ENCODE assay signal across 14 mouse cellular contexts in the genomic region with DNA sequence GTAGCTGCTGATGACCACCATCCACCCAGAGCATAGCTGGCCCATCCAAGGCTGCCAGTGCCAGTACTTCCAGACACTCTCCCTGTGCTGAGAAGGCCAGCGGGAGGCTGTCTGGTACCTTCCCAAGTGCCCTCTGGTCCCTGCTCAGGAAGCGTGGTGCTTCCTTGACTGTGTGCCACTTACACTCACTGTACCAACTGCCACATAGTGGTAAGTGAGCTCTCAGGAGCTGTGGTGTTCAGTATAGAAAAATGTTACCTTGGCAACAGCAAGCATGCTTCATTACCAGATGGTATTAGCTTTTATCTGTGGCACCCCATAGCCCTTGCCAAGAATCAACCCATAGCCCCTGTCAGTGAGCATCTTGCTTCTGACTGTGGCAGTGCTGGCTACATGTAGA.
DNase-seq lines count a peak whose midpoint lies in the region; ATAC-seq lines count a peak whose summit lies in the region.
"Had no signal": no experiment of that assay in that cellular context is flagged by ENCODE, and none has a peak within 500 bp of the region (broad histone marks: within the 10 kb centered on the region; RNA-seq: fewer than 3 reads in every experiment).

No protein-coding gene starts in this region.

- no peaks in the 10 kb centered on the region for H3K27me3 ChIP-seq in kidney, embryonic 14.5 days (ENCODE audit: control insufficient read depth, insufficient read depth, low read length)
- H3K27me3 ChIP-seq: limb, embryonic 15.5 days; lung, embryonic 15.5 days; Patski had no signal

- no peak overlapping the region for H3K27ac ChIP-seq in kidney, embryonic 14.5 days (ENCODE audit: low read depth, low read length)
- H3K27ac ChIP-seq: limb, embryonic 15.5 days; lung, embryonic 15.5 days had no signal

- H3K36me3 ChIP-seq in kidney, embryonic 14.5 days (ENCODE audit: control insufficient read depth, insufficient read depth, low read length): no peaks in the 10 kb centered on the region
- H3K36me3 ChIP-seq: limb, embryonic 15.5 days; lung, embryonic 15.5 days had no signal

- DNase-seq in kidney, adult 11 months: peak; percentile 43
- peak; percentile 24 to 41 for DNase-seq in right cerebral cortex, adult 2 months (ENCODE audit: low spot score in 2 of 2)
- no peak for DNase-seq in right cerebral cortex, postnatal 36 days (ENCODE audit: low spot score in 2 of 2)
- peak; percentile 67 for DNase-seq in kidney, adult 9 months
- DNase-seq in gastrocnemius, postnatal 4 days (ENCODE audit: low spot score in 2 of 2): no peak
- DNase-seq: adrenal gland, postnatal 36 days; gastrocnemius, postnatal 36 days; heart, postnatal 14 days; thymus, postnatal 14 days had no signal

- peaks cover 11% of the 10 kb centered on the region for H3K4me1 ChIP-seq in kidney, embryonic 14.5 days (ENCODE audit: control insufficient read depth, insufficient read depth, low read length)
- H3K4me1 ChIP-seq: lung, embryonic 15.5 days had no signal

- WGBS in kidney, embryonic 14.5 days: 86% methylated on average over 2 of the region's 2 CpGs

- H3K9ac ChIP-seq in kidney, embryonic 14.5 days (ENCODE audit: low read depth, low read length): no peak overlapping the region
- H3K9ac ChIP-seq: limb, embryonic 15.5 days; lung, embryonic 15.5 days had no signal

- H3K4me2 ChIP-seq in kidney, embryonic 14.5 days (replicated peaks; ENCODE audit: low read depth, low read length): no peak overlapping the region
- H3K4me2 ChIP-seq: limb, embryonic 15.5 days; lung, embryonic 15.5 days had no signal

- no peak overlapping the region for H3K4me3 ChIP-seq in kidney, embryonic 14.5 days (ENCODE audit: low read length)
- H3K4me3 ChIP-seq: limb, embryonic 15.5 days; lung, embryonic 15.5 days had no signal

- no peak for ATAC-seq in kidney, embryonic 14.5 days (ENCODE audit: low FRiP score, low TSS enrichment)
- no peak for ATAC-seq in megakaryocyte, adult 5-6 weeks (ENCODE audit: poor library complexity, severe bottlenecking)
- ATAC-seq: Patski had no signal

- H3K9me3 ChIP-seq in kidney, embryonic 14.5 days (ENCODE audit: control insufficient read depth, low read length): no peaks in the 10 kb centered on the region
- H3K9me3 ChIP-seq: limb, embryonic 15.5 days; lung, embryonic 15.5 days had no signal

Comparison
In these comparisons a context has a peak if more than half of its experiments do, and no peak if none do; other contexts are left out.
1. DNase-seq: peak in kidney, adult 11 months (single experiment), right cerebral cortex, adult 2 months (2 of 2) and kidney, adult 9 months (single experiment); none in right cerebral cortex, postnatal 36 days (0 of 2) and gastrocnemius, postnatal 4 days (0 of 2).